Mouse (Mus musculus): ENCODE results near the gene Mllt10.

DNA sequence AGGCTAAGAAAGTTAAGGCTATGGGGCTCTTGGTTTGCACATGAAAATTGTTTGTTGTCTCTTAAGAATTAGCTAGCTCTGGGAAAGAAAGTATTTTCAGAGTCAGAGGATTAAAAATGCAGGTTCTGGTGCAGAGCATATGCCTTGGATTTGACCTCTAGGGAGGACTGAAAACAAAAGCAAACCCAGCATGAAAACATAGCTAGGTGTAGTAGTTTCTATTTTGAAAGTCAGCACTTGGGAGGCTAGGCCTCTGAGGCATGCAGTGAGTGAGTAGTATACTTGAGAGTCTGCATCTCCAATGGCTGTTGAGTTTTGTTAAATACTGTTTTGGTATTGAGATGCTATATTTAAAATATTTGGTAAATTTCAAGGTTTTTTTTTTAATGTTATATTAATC is 39.3 kb downstream of the Mllt10 start:
- no peak for TF ChIP-seq CTCF (IDR thresholded peaks at IDR 0.05; ENCODE audit: low read depth)
- TF ChIP-seq EP300 (IDR thresholded peaks at IDR 0.05; ENCODE audit: low read depth): no peak

Data from liver, embryonic 14.5 days (tissue).